Mouse (Mus musculus) cortical plate, adult 2 months (tissue): ENCODE results near the gene Tfrc. TPM values are rescaled to one million over a fixed set of nuclear protein-coding genes. Genes with fewer than 3 reads are reported as not detected.

Experiments
- H3K27ac ChIP-seq: fragments of 200-500 bp; 2 replicates; pipeline ENCODE4 v1.5.1; 2012; ENCODE audit warnings: low read length, control low read depth, inconsistent platforms; ENCODE audit not compliant: insufficient read depth
- H3K4me1 ChIP-seq: fragments of 200-500 bp; 2 replicates; pipeline ENCODE4 v1.6.1; 2011; ENCODE audit warnings: low read length; ENCODE audit not compliant: control insufficient read depth, insufficient read depth
- H3K4me3 ChIP-seq: fragments of 200-500 bp; 2 replicates; pipeline ENCODE4 v1.5.1; 2011; ENCODE audit warnings: mild to moderate bottlenecking, low read length, control low read depth; ENCODE audit not compliant: insufficient read depth
- CTCF ChIP-seq: fragments of 200-500 bp; IDR thresholded peaks from 2 replicates; pipeline ENCODE4 v1.5.1; 2011; ENCODE audit warnings: mild to moderate bottlenecking, control low read depth, low read length; ENCODE audit not compliant: insufficient read depth; ENCODE audit errors: extremely low read depth
- POLR2A ChIP-seq: fragments of 200-500 bp; IDR thresholded peaks from 2 replicates; pipeline ENCODE4 v1.6.1; 2011; ENCODE audit warnings: mild to moderate bottlenecking, low read length, control low read depth; ENCODE audit not compliant: insufficient read depth; ENCODE audit errors: extremely low read depth
- polyA plus RNA-seq: library from polyadenylated mRNA; depleted of rRNA; stranded (reverse); fragments of >200 nt; gene quantifications from 2 replicates; pipeline ENCODE4 v1.2.3, GENCODE M21; 2012; rRNA removed

The Tfrc gene
- polyA plus RNA-seq, 1 experiment: 82.2 TPM

GRCm38 (mm10) chr16:32671206-32671887, 62.6 kb downstream of the Tfrc start:
- Histone ChIP-seq H3K4me1 (no peaks in the 10 kb centered on the region), H3K27ac (no peak overlapping the region), H3K4me3 (no peak overlapping the region)
- TF ChIP-seq CTCF (no peak), POLR2A (no peak)

- no peak overlapping the region for H3K27ac ChIP-seq
Observed at GRCm38 (mm10) chr16:32672250-32672649, 63.5 kb downstream of the Tfrc start.

GRCm38 (mm10) chr16:32672861-32673560, 64.3 kb downstream of the Tfrc start:
- H3K4me3 ChIP-seq: no peak overlapping the region
- TF ChIP-seq POLR2A: no peak
- no peak for TF ChIP-seq CTCF
- H3K27ac ChIP-seq: no peak overlapping the region
- H3K4me1 ChIP-seq: no peaks in the 10 kb centered on the region

More at GRCm38 (mm10) chr16:32672250-32672649, 63.5 kb downstream of the Tfrc start:
- no peak overlapping the region for H3K4me3 ChIP-seq
- TF ChIP-seq CTCF: no peak
- no peak for TF ChIP-seq POLR2A
- H3K4me1 ChIP-seq: no peaks in the 10 kb centered on the region

- Histone ChIP-seq H3K4me1 (no peaks in the 10 kb centered on the region), H3K27ac (no peak overlapping the region), H3K4me3 (no peak overlapping the region)
- TF ChIP-seq POLR2A: no peak
- TF ChIP-seq CTCF: no peak
Observed at GRCm38 (mm10) chr16:32674121-32674740, 65.5 kb downstream of the Tfrc start.

DNA sequence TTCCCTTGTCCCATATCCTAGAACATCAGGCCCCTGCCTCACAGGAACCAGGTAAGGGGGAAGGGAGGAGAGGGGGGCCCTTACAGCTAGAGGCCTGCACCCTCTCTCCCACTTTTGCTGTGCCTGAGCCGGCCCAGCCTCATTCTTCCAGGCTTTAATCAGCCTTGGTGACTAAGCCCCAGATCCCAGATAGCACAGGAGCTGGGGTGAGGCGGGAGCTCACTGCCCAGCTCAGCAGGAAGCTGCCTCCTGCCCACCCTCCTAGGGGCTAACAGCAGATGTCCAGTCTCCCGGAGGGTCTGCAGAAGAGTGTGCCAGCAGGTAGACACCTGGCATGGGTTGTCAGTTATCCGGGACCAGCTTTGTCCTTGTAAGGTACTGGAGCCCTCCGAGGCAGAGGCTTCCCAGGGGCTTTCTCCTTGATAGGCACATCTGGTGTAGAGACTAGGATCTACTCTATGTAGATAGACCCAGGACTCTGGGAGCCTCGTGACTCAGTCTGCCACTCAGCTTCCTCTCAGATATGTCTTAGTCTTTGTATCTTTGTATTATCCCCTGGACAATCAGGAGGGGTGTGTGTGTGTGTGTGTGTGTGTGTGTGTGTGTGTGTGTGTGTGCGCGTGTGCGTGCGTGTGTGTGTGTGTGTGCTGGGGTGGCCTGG, 68.5 kb downstream of the Tfrc start:
- Histone ChIP-seq H3K4me1 (no peaks in the 10 kb centered on the region), H3K27ac (no peak overlapping the region), H3K4me3 (no peak overlapping the region)
- TF ChIP-seq CTCF: no peak
- TF ChIP-seq POLR2A: no peak

DNA sequence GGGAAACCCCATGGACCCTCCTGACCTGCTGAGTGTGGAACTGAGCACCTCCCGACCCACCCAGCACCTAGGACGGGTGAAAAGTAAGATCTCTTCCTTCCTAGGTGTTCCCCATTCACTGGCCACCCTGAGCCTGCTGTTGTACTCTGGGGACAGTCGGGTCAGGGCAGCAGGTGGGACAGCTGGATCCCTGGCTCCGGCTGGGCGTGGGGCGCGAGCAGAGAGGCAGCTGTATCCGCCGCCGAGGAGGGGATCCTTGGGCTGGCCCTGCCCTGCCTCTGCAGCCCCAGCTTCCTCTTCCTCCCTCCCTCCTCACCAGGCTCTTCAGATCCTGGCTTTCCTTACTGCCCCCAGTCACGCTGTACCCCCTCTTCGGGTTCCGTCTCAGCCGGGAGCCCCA, 69.2 kb downstream of the Tfrc start:
- no peaks in the 10 kb centered on the region for H3K4me1 ChIP-seq
- H3K27ac ChIP-seq: no peak overlapping the region
- TF ChIP-seq POLR2A: no peak
- TF ChIP-seq CTCF: no peak
- H3K4me3 ChIP-seq: no peak overlapping the region

- Histone ChIP-seq H3K4me1 (no peaks in the 10 kb centered on the region), H3K27ac (no peak overlapping the region), H3K4me3 (no peak overlapping the region)
- TF ChIP-seq CTCF: no peak
- no peak for TF ChIP-seq POLR2A
Observed at GRCm38 (mm10) chr16:32678812-32679211, 70.1 kb downstream of the Tfrc start.

GRCm38 (mm10) chr16:32679976-32680375, 71.3 kb downstream of the Tfrc start:
- TF ChIP-seq POLR2A: no peak
- TF ChIP-seq CTCF: no peak
- Histone ChIP-seq H3K4me3 (no peak overlapping the region), H3K27ac (no peak overlapping the region), H3K4me1 (no peaks in the 10 kb centered on the region)

DNA sequence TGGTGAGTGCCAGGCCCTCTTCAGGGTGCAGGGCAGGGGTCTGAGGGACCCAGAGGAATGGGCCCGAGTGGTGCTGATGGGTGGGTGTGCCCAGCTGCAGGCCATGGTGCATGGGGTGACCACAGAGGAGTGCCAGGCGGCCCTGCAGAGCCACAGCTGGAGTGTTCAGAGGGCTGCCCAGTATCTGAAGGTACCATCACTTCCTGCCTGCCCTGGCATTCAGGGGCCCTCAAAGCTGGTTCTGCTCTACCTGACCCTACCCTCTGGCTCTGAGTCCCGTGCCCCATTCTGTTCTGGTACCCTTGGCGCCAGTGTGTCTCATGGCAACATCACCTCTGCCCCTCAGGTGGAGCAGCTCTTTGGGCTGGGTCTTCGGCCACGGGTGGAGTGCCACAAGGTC, 72.1 kb downstream of the Tfrc start:
- TF ChIP-seq CTCF (no peak), POLR2A (no peak)
- Histone ChIP-seq H3K4me3 (no peak overlapping the region), H3K27ac (no peak overlapping the region), H3K4me1 (no peaks in the 10 kb centered on the region)

DNA sequence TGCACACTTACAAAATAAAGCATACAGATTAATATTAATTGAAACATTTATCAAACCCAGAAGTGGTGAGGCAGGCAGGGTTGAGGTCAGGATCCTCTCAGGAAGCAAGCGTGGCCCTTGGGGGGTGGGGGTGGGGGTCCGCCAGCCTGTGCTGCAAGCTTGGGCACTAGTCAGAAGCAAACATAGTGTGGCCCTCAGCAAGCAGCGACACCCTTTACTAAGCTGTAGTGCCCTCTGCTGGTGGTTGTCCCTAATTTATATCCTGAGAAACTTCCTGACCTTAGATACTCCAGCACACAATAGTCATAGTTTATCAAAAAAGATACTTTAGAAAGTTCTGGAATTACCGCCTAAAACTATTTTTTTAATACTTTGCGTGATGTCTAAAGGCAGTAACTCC, 73.5 kb downstream of the Tfrc start:
- no peaks in the 10 kb centered on the region for H3K4me1 ChIP-seq
- H3K4me3 ChIP-seq: no peak overlapping the region
- H3K27ac ChIP-seq: no peak overlapping the region
- TF ChIP-seq POLR2A (no peak), CTCF (peak; percentile 78)

Other genes with a start within 250 kb of the Tfrc start
- gene Tm4sf19, start 208.4 kb upstream of the Tfrc start, polyA plus RNA-seq: not detected in 2 replicates
- 21.9 and 24.3 TPM in 2 replicates for gene Tctex1d2, start 189.2 kb upstream of the Tfrc start, polyA plus RNA-seq
- gene Pcyt1a, start 178.0 kb upstream of the Tfrc start, polyA plus RNA-seq: 24.1 and 27.0 TPM in 2 replicates
- gene Slc51a, start 121.0 kb upstream of the Tfrc start, polyA plus RNA-seq: 0.04 TPM in 1 of 2 replicates, not detected in the other
- gene Zdhhc19, start 112.7 kb upstream of the Tfrc start, polyA plus RNA-seq: not detected in 2 replicates
- 202 and 204 TPM in 2 replicates for gene Tnk2, start 35.0 kb downstream of the Tfrc start, polyA plus RNA-seq
- gene Muc4, start 127.0 kb downstream of the Tfrc start, polyA plus RNA-seq: 0.02 TPM in 2 replicates
- not detected in 2 replicates for gene Muc20, start 188.5 kb downstream of the Tfrc start, polyA plus RNA-seq
- gene Smbd1, start 201.6 kb downstream of the Tfrc start, polyA plus RNA-seq: not detected in 2 replicates